Mouse (Mus musculus) limb, embryonic 14.5 days (tissue): Measurements from ENCODE around the gene Pus10. TPM values are rescaled to one million over a fixed set of nuclear protein-coding genes. Genes with fewer than 3 reads are reported as not detected.

Experiments
- ATAC-seq: fragments of 200-750 bp; cut with Nextera tagmentation; 2 replicates; pipeline ENCODE4 v1.8.0; 2017; ENCODE audit warnings: low read depth, moderate number of reproducible peaks, moderate TSS enrichment; ENCODE audit not compliant: low FRiP score
- DNase-seq: peaks from one replicate; pipeline ENCODE4 v3.0.0-alpha.2; 2015; ENCODE audit warnings: low spot score
- H3K27ac ChIP-seq: fragments of 300-500 bp; sonication (generic); replicated peaks from 2 replicates; pipeline ENCODE4 v1.5.1; 2014; ENCODE audit warnings: low read depth, mild to moderate bottlenecking, low read length, moderate library complexity, mixed read lengths
- H3K27me3 ChIP-seq: fragments of 300-500 bp; sonication (generic); 2 replicates; pipeline ENCODE4 v1.6.1; 2014; ENCODE audit warnings: low read length, mixed read lengths; ENCODE audit not compliant: control insufficient read depth, insufficient read depth
- H3K36me3 ChIP-seq: fragments of 300-500 bp; sonication (generic); 2 replicates; pipeline ENCODE4 v1.6.1; 2014; ENCODE audit warnings: mild to moderate bottlenecking, low read length, moderate library complexity, mixed read lengths; ENCODE audit not compliant: control insufficient read depth, insufficient read depth
- H3K4me1 ChIP-seq: fragments of 300-500 bp; sonication (generic); 2 replicates; pipeline ENCODE4 v1.6.1; 2014; ENCODE audit warnings: antibody characterized with exemption, low read length, mixed read lengths; ENCODE audit not compliant: control insufficient read depth, insufficient read depth
- H3K4me2 ChIP-seq: fragments of 300-500 bp; sonication (generic); replicated peaks from 2 replicates; pipeline ENCODE4 v1.6.1; 2014; ENCODE audit warnings: low read depth, mild to moderate bottlenecking, low read length, moderate library complexity; ENCODE audit not compliant: severe bottlenecking
- H3K4me3 ChIP-seq: fragments of 300-500 bp; sonication (generic); replicated peaks from 2 replicates; pipeline ENCODE4 v1.5.1; 2014; ENCODE audit warnings: low read length
- H3K9ac ChIP-seq: fragments of 300-500 bp; sonication (generic); 2 replicates; pipeline ENCODE4 v1.6.1; 2014; ENCODE audit warnings: mild to moderate bottlenecking, low read depth, low read length, moderate library complexity; ENCODE audit not compliant: severe bottlenecking
- H3K9me3 ChIP-seq: fragments of 300-500 bp; sonication (generic); 2 replicates; pipeline ENCODE4 v1.6.1; 2016; ENCODE audit warnings: low read length; ENCODE audit not compliant: control insufficient read depth
- POLR2A ChIP-seq: fragments of 200-500 bp; IDR thresholded peaks from 2 replicates; pipeline ENCODE4 v1.8.0; 2012; ENCODE audit warnings: inconsistent platforms, mild to moderate bottlenecking, moderate library complexity, borderline replicate concordance; ENCODE audit not compliant: insufficient read depth, insufficient read length; ENCODE audit errors: extremely low read depth
- WGBS: fragments of 180-500 bp; shearing (Covaris S2); extraction: QIAGEN DNeasy Blood & Tissue Kit; methylation state at CpG from one replicate; pipeline ENCODE4 v1.1.7; 2014; 5-methylcytosine and 5-hydroxymethylcytosine counted together
- polyA plus RNA-seq, 2 experiments: library from polyadenylated mRNA; depleted of rRNA in 1 of 2; stranded (reverse) in 1 of 2; unstranded in 1 of 2; fragments of >200 nt; fragmentation: Nextera tagmentation in 1 of 2; extraction: Ambion mirVana in 1 of 2; gene quantifications; 2 replicates each; pipeline versions ENCODE4 v1.2.1 to v1.2.3; 2012 to 2014

The Pus10 gene
- polyA plus RNA-seq, 2 experiments, result 14.4 to 23.5 TPM

- Histone ChIP-seq H3K27ac (no peak overlapping the region), H3K9ac (no peak overlapping the region), H3K4me1 (no peaks in the 10 kb centered on the region), H3K36me3 (peaks cover 8% of the 10 kb centered on the region; the same call in 1 of the 2 replicates), H3K9me3 (no peaks in the 10 kb centered on the region), H3K4me2 (no peak overlapping the region), H3K27me3 (no peaks in the 10 kb centered on the region), H3K4me3 (no peak overlapping the region)
- ATAC-seq (no peak), DNase-seq (no peak)
- no peak for TF ChIP-seq POLR2A
These were observed 30.4 kb downstream of the Pus10 start for GRCm38 (mm10) chr11:23695847-23696246.

- DNase-seq (no peak), ATAC-seq (no peak)
- no peaks in the 10 kb centered on the region for H3K27me3 ChIP-seq
- no peak overlapping the region for H3K4me3 ChIP-seq
- TF ChIP-seq POLR2A, result no peak
- H3K9me3 ChIP-seq, result no peaks in the 10 kb centered on the region
- no peak overlapping the region for H3K9ac ChIP-seq
- peaks cover 10% of the 10 kb centered on the region; the same call in 1 of the 2 replicates for H3K36me3 ChIP-seq
- no peak overlapping the region for H3K27ac ChIP-seq
- 80% methylated on average over 2 of the region's 2 CpGs for WGBS
- H3K4me1 ChIP-seq, result no peaks in the 10 kb centered on the region
- H3K4me2 ChIP-seq, result no peak overlapping the region
These were observed 33.1 kb downstream of the Pus10 start for GRCm38 (mm10) chr11:23698526-23698925.

- Histone ChIP-seq H3K9ac (no peak overlapping the region), H3K4me1 (no peaks in the 10 kb centered on the region), H3K27ac (no peak overlapping the region), H3K4me2 (no peak overlapping the region), H3K36me3 (peaks cover 14% of the 10 kb centered on the region; the same call in 1 of the 2 replicates), H3K9me3 (no peaks in the 10 kb centered on the region), H3K4me3 (no peak overlapping the region), H3K27me3 (no peaks in the 10 kb centered on the region)
- WGBS, result 46% methylated on average over 3 of the region's 3 CpGs
- DNase-seq (no peak), ATAC-seq (no peak)
- no peak for TF ChIP-seq POLR2A
These were observed 34.1 kb downstream of the Pus10 start for GRCm38 (mm10) chr11:23699414-23700095.

GRCm38 (mm10) chr11:23701831-23702230 is 36.4 kb downstream of the Pus10 start:
- H3K4me3 ChIP-seq, result no peak overlapping the region
- no peak for TF ChIP-seq POLR2A
- H3K36me3 ChIP-seq, result peaks cover 19% of the 10 kb centered on the region; the same call in 1 of the 2 replicates
- H3K4me1 ChIP-seq, result no peaks in the 10 kb centered on the region
- H3K27me3 ChIP-seq, result no peaks in the 10 kb centered on the region
- no peaks in the 10 kb centered on the region for H3K9me3 ChIP-seq
- H3K27ac ChIP-seq, result no peak overlapping the region
- no peak overlapping the region for H3K4me2 ChIP-seq
- WGBS, result 92% methylated on average over 3 of the region's 3 CpGs
- H3K9ac ChIP-seq, result no peak overlapping the region
- no peak for DNase-seq
- no peak for ATAC-seq

GRCm38 (mm10) chr11:23704604-23705294 is 39.3 kb downstream of the Pus10 start:
- Histone ChIP-seq H3K4me1 (no peaks in the 10 kb centered on the region), H3K36me3 (peaks cover 42% of the 10 kb centered on the region), H3K27me3 (no peaks in the 10 kb centered on the region), H3K4me2 (no peak overlapping the region), H3K27ac (no peak overlapping the region), H3K9me3 (no peaks in the 10 kb centered on the region), H3K9ac (no peak overlapping the region), H3K4me3 (no peak overlapping the region)
- WGBS, result 85% methylated on average over 7 of the region's 7 CpGs
- no peak for DNase-seq
- no peak for TF ChIP-seq POLR2A
- ATAC-seq, result no peak
